Mouse (Mus musculus): Measurements from ENCODE around the gene Dnajb14.

GRCm38 (mm10) chr3:137895196-137895595 lies 27.7 kb downstream of the Dnajb14 start:
- TF ChIP-seq POLR2A (IDR thresholded peaks at IDR 0.05; ENCODE audit: insufficient read length, low read depth) (no peak), MYOD1 (IDR thresholded peaks at IDR 0.05; ENCODE audit: control insufficient read depth in 1 of 3, insufficient read length in 2 of 3, low read depth in 2 of 3) (no peak), MAX (IDR thresholded peaks at IDR 0.05; ENCODE audit: low read depth) (no peak), TCF12 (IDR thresholded peaks at IDR 0.05; ENCODE audit: insufficient read depth, poor library complexity, severe bottlenecking) (no peak), REST (IDR thresholded peaks at IDR 0.05; ENCODE audit: insufficient read depth, insufficient read length) (no peak), CEBPB (IDR thresholded peaks at IDR 0.05; ENCODE audit: insufficient read depth, poor library complexity, severe bottlenecking) (no peak)

All from myocyte (in vitro differentiated cells).